Mouse (Mus musculus) adrenal gland, postnatal 14 days (tissue): ENCODE data around the gene H2-DMb2. TPM values are rescaled to one million over a fixed set of nuclear protein-coding genes. Genes with fewer than 3 reads are reported as not detected.

ENCODE experiments used
- total RNA-seq: library from RNA; stranded (reverse); gene quantifications from 2 replicates; pipeline ENCODE4 v1.2.3, GENCODE M21; 2021

H2-DMb2 gene
- total RNA-seq, 1 experiment from 2014 or later: 2.7 TPM

Other genes starting within 250 kb of the H2-DMb2 start
- not detected in 2 replicates for gene Platr17, start 238.2 kb upstream of the H2-DMb2 start, total RNA-seq
- 27.7 and 32.0 TPM in 2 replicates for gene Daxx, start 233.9 kb upstream of the H2-DMb2 start, total RNA-seq
- gene Tapbp, start 227.4 kb upstream of the H2-DMb2 start, total RNA-seq: 132 and 145 TPM in 2 replicates
- 25.5 and 34.5 TPM in 2 replicates for gene Zbtb22, start 227.4 kb upstream of the H2-DMb2 start, total RNA-seq
- gene Rgl2, start 213.8 kb upstream of the H2-DMb2 start, total RNA-seq: 53.2 and 80.3 TPM in 2 replicates
- 96.2 and 102 TPM in 2 replicates for gene Pfdn6, start 203.0 kb upstream of the H2-DMb2 start, total RNA-seq
- gene Wdr46, start 202.6 kb upstream of the H2-DMb2 start, total RNA-seq: 32.9 and 35.7 TPM in 2 replicates
- 3.2 and 6.2 TPM in 2 replicates for gene B3galt4, start 191.8 kb upstream of the H2-DMb2 start, total RNA-seq
- 46.8 and 52.9 TPM in 2 replicates for gene Vps52, start 187.5 kb upstream of the H2-DMb2 start, total RNA-seq
- 760 and 860 TPM in 2 replicates for gene Rps18, start 187.3 kb upstream of the H2-DMb2 start, total RNA-seq
- 212 and 322 TPM in 2 replicates for gene H2-K1, start 143.0 kb upstream of the H2-DMb2 start, total RNA-seq
- 36.6 and 42.5 TPM in 2 replicates for gene Ring1, start 118.6 kb upstream of the H2-DMb2 start, total RNA-seq
- 207 and 212 TPM in 2 replicates for gene H2-Ke6, start 115.2 kb upstream of the H2-DMb2 start, total RNA-seq
- gene Slc39a7, start 111.6 kb upstream of the H2-DMb2 start, total RNA-seq: 127 and 161 TPM in 2 replicates
- gene Rxrb, start 111.5 kb upstream of the H2-DMb2 start, total RNA-seq: 54.5 and 66.6 TPM in 2 replicates
- 1.1 and 2.6 TPM in 2 replicates for gene Col11a2, start 103.9 kb upstream of the H2-DMb2 start, total RNA-seq
- 0.33 and 4.1 TPM in 2 replicates for gene H2-Oa, start 51.0 kb upstream of the H2-DMb2 start, total RNA-seq
- 8.0 and 18.8 TPM in 2 replicates for gene H2-DMa, start 23.8 kb upstream of the H2-DMb2 start, total RNA-seq
- 198 and 203 TPM in 2 replicates for gene Brd2, start 20.7 kb upstream of the H2-DMb2 start, total RNA-seq
- 3.6 and 8.3 TPM in 2 replicates for gene H2-DMb1, start 9.8 kb downstream of the H2-DMb2 start, total RNA-seq
- 11.1 and 20.4 TPM in 2 replicates for gene Tap1, start 44.2 kb downstream of the H2-DMb2 start, total RNA-seq
- gene Psmb9, start 44.5 kb downstream of the H2-DMb2 start, total RNA-seq: 6.9 and 12.2 TPM in 2 replicates
- 21.0 and 33.6 TPM in 2 replicates for gene Psmb8, start 54.4 kb downstream of the H2-DMb2 start, total RNA-seq
- gene Tap2, start 60.2 kb downstream of the H2-DMb2 start, total RNA-seq: 33.2 and 34.9 TPM in 2 replicates
- 1.3 and 16.6 TPM in 2 replicates for gene H2-Ob, start 95.6 kb downstream of the H2-DMb2 start, total RNA-seq
- gene H2-Ab1, start 114.4 kb downstream of the H2-DMb2 start, total RNA-seq: 19.8 and 71.0 TPM in 2 replicates
- gene H2-Aa, start 144.5 kb downstream of the H2-DMb2 start, total RNA-seq: 21.7 and 108 TPM in 2 replicates
- gene H2-Eb1, start 162.6 kb downstream of the H2-DMb2 start, total RNA-seq: 22.8 and 92.3 TPM in 2 replicates
- 1.1 TPM in 1 of 2 replicates, not detected in the other for gene H2-Eb2, start 182.4 kb downstream of the H2-DMb2 start, total RNA-seq
- 0.26 and 0.64 TPM in 2 replicates for gene Btnl2, start 211.5 kb downstream of the H2-DMb2 start, total RNA-seq
- gene Btnl1, start 233.8 kb downstream of the H2-DMb2 start, total RNA-seq: 0.23 TPM in 1 of 2 replicates, not detected in the other